Mouse (Mus musculus): ENCODE data around the gene D11Wsu47e.
"Not testable (repeated sequence)": the region's sequence is repeated elsewhere in the genome, so short reads cannot be mapped to it uniquely, and the experiment has no call there.

Gene D11Wsu47e

GRCm38 (mm10) chr11:113683957-113684706 is at the start of gene D11Wsu47e, which contains the start of gene Fam104a:
TSS of gene D11Wsu47e (plus strand) at chr11:113684412.
TSS of gene Fam104a (minus strand) at chr11:113684155.
- DNase-seq (ENCODE audit: low spot score): peak; percentile 94

GRCm38 (mm10) chr11:113634699-113635121 is 49.5 kb upstream of the D11Wsu47e start:
- no peak for DNase-seq (ENCODE audit: low spot score)

- DNase-seq (ENCODE audit: low spot score): no peak
Measured at GRCm38 (mm10) chr11:113638680-113639079, 45.5 kb upstream of the D11Wsu47e start.

GRCm38 (mm10) chr11:113645181-113645580 is 39.0 kb upstream of the D11Wsu47e start:
- no peak for DNase-seq (ENCODE audit: low spot score)

- DNase-seq (ENCODE audit: low spot score): peak; percentile 78
Measured at GRCm38 (mm10) chr11:113648152-113648551, 36.1 kb upstream of the D11Wsu47e start.

GRCm38 (mm10) chr11:113648690-113649352 is 35.4 kb upstream of the D11Wsu47e start, which contains the start of gene Cog1:
TSS of gene Cog1 (plus strand) at chr11:113649169.
- no peak for DNase-seq (ENCODE audit: low spot score)

- DNase-seq (ENCODE audit: low spot score): peak; percentile 56
Measured at GRCm38 (mm10) chr11:113649353-113650210, 34.6 kb upstream of the D11Wsu47e start, which contains the start of gene Slc39a11. TSS of gene Slc39a11 (minus strand) at chr11:113650079.

GRCm38 (mm10) chr11:113651206-113651906 is 32.9 kb upstream of the D11Wsu47e start:
- DNase-seq (ENCODE audit: low spot score): no peak

- no peak for DNase-seq (ENCODE audit: low spot score)
Measured at GRCm38 (mm10) chr11:113651907-113652273, 32.3 kb upstream of the D11Wsu47e start.

- no peak for DNase-seq (ENCODE audit: low spot score)
Measured at GRCm38 (mm10) chr11:113652516-113652915, 31.7 kb upstream of the D11Wsu47e start.

- DNase-seq (ENCODE audit: low spot score): no peak
Measured at GRCm38 (mm10) chr11:113654105-113654504, 30.1 kb upstream of the D11Wsu47e start.

GRCm38 (mm10) chr11:113654561-113655270 is 29.5 kb upstream of the D11Wsu47e start:
- no peak for DNase-seq (ENCODE audit: low spot score)

- DNase-seq (ENCODE audit: low spot score): no peak
Measured at GRCm38 (mm10) chr11:113656511-113656932, 27.7 kb upstream of the D11Wsu47e start.

GRCm38 (mm10) chr11:113657221-113657620 is 27.0 kb upstream of the D11Wsu47e start:
- DNase-seq (ENCODE audit: low spot score): no peak

- DNase-seq (ENCODE audit: low spot score): no peak
Measured at GRCm38 (mm10) chr11:113658319-113658718, 25.9 kb upstream of the D11Wsu47e start.

- DNase-seq (ENCODE audit: low spot score): no peak
Measured at GRCm38 (mm10) chr11:113658763-113659162, 25.4 kb upstream of the D11Wsu47e start.

GRCm38 (mm10) chr11:113660213-113660612 is 24.0 kb upstream of the D11Wsu47e start:
- DNase-seq (ENCODE audit: low spot score): not testable (repeated sequence)

GRCm38 (mm10) chr11:113660940-113661339 is 23.3 kb upstream of the D11Wsu47e start:
- no peak for DNase-seq (ENCODE audit: low spot score)

- no peak for DNase-seq (ENCODE audit: low spot score)
Measured at GRCm38 (mm10) chr11:113661835-113662351, 22.3 kb upstream of the D11Wsu47e start.

- DNase-seq (ENCODE audit: low spot score): no peak
Measured at GRCm38 (mm10) chr11:113664279-113664678, 19.9 kb upstream of the D11Wsu47e start.

GRCm38 (mm10) chr11:113666205-113666604 is 18.0 kb upstream of the D11Wsu47e start:
- no peak for DNase-seq (ENCODE audit: low spot score)

All from ovary, postnatal 14 days (tissue).